Mouse (Mus musculus) midbrain, embryonic 16.5 days (tissue): ENCODE results near the gene Gm21992. TPM values are rescaled to one million over a fixed set of nuclear protein-coding genes. Genes with fewer than 3 reads are reported as not detected.

ENCODE experiments used
- ATAC-seq: fragments of 200-750 bp; cut with Nextera tagmentation; 2 replicates; pipeline ENCODE4 v1.8.0; 2017; ENCODE audit warnings: moderate TSS enrichment
- H3K27ac ChIP-seq: fragments of 300-500 bp; sonication (generic); 2 replicates; pipeline ENCODE4 v1.5.1; 2014; ENCODE audit warnings: mild to moderate bottlenecking, low read length, mixed read lengths
- H3K27me3 ChIP-seq: fragments of 300-500 bp; sonication (generic); 2 replicates; pipeline ENCODE4 v1.6.1; 2014; ENCODE audit warnings: low read depth, low read length, mixed read lengths; ENCODE audit not compliant: control insufficient read depth, insufficient read depth
- H3K36me3 ChIP-seq: fragments of 300-500 bp; sonication (generic); 2 replicates; pipeline ENCODE4 v1.6.1; 2014; ENCODE audit warnings: mild to moderate bottlenecking, low read length, moderate library complexity, mixed read lengths; ENCODE audit not compliant: control insufficient read depth, insufficient read depth
- H3K4me1 ChIP-seq: fragments of 300-500 bp; sonication (generic); 2 replicates; pipeline ENCODE4 v1.6.1; 2014; ENCODE audit warnings: mild to moderate bottlenecking, low read length, mixed read lengths; ENCODE audit not compliant: control insufficient read depth, insufficient read depth
- H3K4me2 ChIP-seq: fragments of 300-500 bp; sonication (generic); 2 replicates; pipeline ENCODE4 v1.6.1; 2014; ENCODE audit warnings: mild to moderate bottlenecking, low read length, mixed read lengths
- H3K4me3 ChIP-seq: fragments of 300-500 bp; sonication (generic); 2 replicates; pipeline ENCODE4 v1.5.1; 2014; ENCODE audit warnings: low read depth, mild to moderate bottlenecking, low read length, moderate library complexity, mixed read lengths
- H3K9ac ChIP-seq: fragments of 300-500 bp; sonication (generic); 2 replicates; pipeline ENCODE4 v1.6.1; 2014; ENCODE audit warnings: low read depth, low read length, mixed read lengths
- H3K9me3 ChIP-seq: fragments of 300-500 bp; sonication (generic); replicated peaks from 2 replicates; pipeline ENCODE4 v1.6.1; 2014; ENCODE audit warnings: mild to moderate bottlenecking, low read length, mixed read lengths; ENCODE audit not compliant: control insufficient read depth, poor library complexity, severe bottlenecking
- WGBS: fragments of 180-500 bp; shearing (Covaris S2); extraction: QIAGEN DNeasy Blood & Tissue Kit; methylation state at CpG from one replicate; pipeline ENCODE4 v1.1.7; 2014; 5-methylcytosine and 5-hydroxymethylcytosine counted together
- polyA plus RNA-seq: library from polyadenylated mRNA; unstranded; fragments of >200 nt; fragmentation: Nextera tagmentation; extraction: Ambion mirVana; gene quantifications from 2 replicates; pipeline ENCODE4 v1.2.1, GENCODE M21; 2015

The Gm21992 gene
- polyA plus RNA-seq, 1 experiment from 2014 or later, result 19.0 TPM

- H3K4me2 ChIP-seq, result no peak overlapping the region
- H3K27ac ChIP-seq, result no peak overlapping the region
- H3K4me1 ChIP-seq, result peaks cover 13% of the 10 kb centered on the region
- no peaks in the 10 kb centered on the region for H3K9me3 ChIP-seq
- H3K27me3 ChIP-seq, result peaks cover 8% of the 10 kb centered on the region; the same call in 1 of the 2 replicates
- 75% methylated on average over 8 of the region's 8 CpGs for WGBS
- H3K4me3 ChIP-seq, result no peak overlapping the region
- no peaks in the 10 kb centered on the region for H3K36me3 ChIP-seq
- ATAC-seq, result no peak
- H3K9ac ChIP-seq, result no peak overlapping the region
Observed at GRCm38 (mm10) chr19:4700656-4701055, 110.8 kb downstream of the Gm21992 start.

DNA sequence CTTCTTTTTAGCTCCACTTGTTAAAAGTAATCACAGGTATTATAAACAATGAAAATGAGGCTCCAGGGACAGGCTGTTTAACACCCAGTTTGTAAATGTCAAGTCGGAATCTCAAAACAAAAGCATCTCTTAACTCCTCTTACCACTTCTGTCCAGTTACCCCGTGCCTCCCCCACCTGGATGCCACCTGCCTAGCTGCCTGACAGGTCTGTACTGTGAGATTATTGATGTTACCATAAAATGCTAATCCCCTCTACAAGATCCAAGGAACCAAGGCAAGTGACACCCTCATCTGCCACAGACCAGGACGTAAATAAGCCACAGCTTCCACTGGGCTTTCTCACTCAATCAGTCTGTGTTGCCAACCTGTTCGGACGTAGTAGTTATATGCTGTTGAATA, 111.6 kb downstream of the Gm21992 start:
- Histone ChIP-seq H3K36me3 (no peaks in the 10 kb centered on the region), H3K27ac (no peak overlapping the region), H3K9ac (no peak overlapping the region), H3K4me2 (no peak overlapping the region), H3K4me1 (peaks cover 13% of the 10 kb centered on the region), H3K4me3 (no peak overlapping the region), H3K27me3 (peaks cover 8% of the 10 kb centered on the region; the same call in 1 of the 2 replicates), H3K9me3 (no peaks in the 10 kb centered on the region)
- no peak for ATAC-seq
- 85% methylated on average over 5 of the region's 5 CpGs for WGBS

- H3K4me3 ChIP-seq, result peak overlapping the region; percentile 73; the same call in 1 of the 2 replicates
- peak overlapping the region; percentile 63 for H3K4me2 ChIP-seq
- WGBS, result 30% methylated on average over 8 of the region's 8 CpGs
- H3K4me1 ChIP-seq, result peaks cover 13% of the 10 kb centered on the region
- peak overlapping the region; percentile 89 for H3K9ac ChIP-seq
- no peak; the same call in 1 of the 2 replicates for ATAC-seq
- peaks cover 12% of the 10 kb centered on the region for H3K27me3 ChIP-seq
- H3K27ac ChIP-seq, result peak overlapping the region; percentile 87; the same call in 1 of the 2 replicates
- H3K36me3 ChIP-seq, result no peaks in the 10 kb centered on the region
- no peaks in the 10 kb centered on the region for H3K9me3 ChIP-seq
Observed at GRCm38 (mm10) chr19:4698856-4699255, 112.6 kb downstream of the Gm21992 start.

GRCm38 (mm10) chr19:4698205-4698677, 113.2 kb downstream of the Gm21992 start, which contains the start of gene Gm960:
Gene Gm960 (minus strand): TSS chr19:4698668.
- H3K9ac ChIP-seq, result peak within 1 kb of the TSS; percentile 89
- H3K27me3 ChIP-seq, result peaks cover 12% of the 10 kb centered on the region
- no peaks in the 10 kb centered on the region for H3K36me3 ChIP-seq
- ATAC-seq, result peak; percentile 90
- peak within 1 kb of the TSS; percentile 87 for H3K27ac ChIP-seq
- WGBS, result under 1% methylated on average over 40 of the region's 40 CpGs
- no peaks in the 10 kb centered on the region for H3K9me3 ChIP-seq
- H3K4me1 ChIP-seq, result peaks cover 13% of the 10 kb centered on the region
- H3K4me2 ChIP-seq, result peak within 1 kb of the TSS; percentile 63
- peak within 1 kb of the TSS; percentile 73 for H3K4me3 ChIP-seq

DNA sequence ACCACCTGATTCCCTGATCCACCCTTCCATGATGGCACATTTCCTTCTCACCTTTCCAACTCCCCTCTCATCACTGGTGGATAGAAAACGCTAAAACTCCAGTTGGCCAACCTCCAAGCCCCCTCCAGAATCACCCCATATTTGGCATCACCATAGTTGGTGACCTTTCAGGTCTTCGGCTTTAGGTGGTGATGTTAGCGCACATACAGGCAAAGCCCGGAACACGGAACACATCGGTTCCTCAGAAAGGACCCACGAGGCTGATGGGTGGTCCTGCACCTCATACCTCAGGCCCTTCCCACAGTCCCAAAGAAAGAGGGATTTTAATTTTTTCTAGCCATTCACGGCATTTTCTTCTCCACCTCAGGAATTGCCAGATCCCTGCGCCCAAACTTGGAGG, 113.7 kb downstream of the Gm21992 start:
- no peaks in the 10 kb centered on the region for H3K36me3 ChIP-seq
- peak; percentile 32; the same call in 1 of the 2 replicates for ATAC-seq
- H3K27me3 ChIP-seq, result peaks cover 12% of the 10 kb centered on the region
- no peaks in the 10 kb centered on the region for H3K9me3 ChIP-seq
- WGBS, result 69% methylated on average over 9 of the region's 9 CpGs
- H3K9ac ChIP-seq, result peak overlapping the region; percentile 89
- H3K27ac ChIP-seq, result peak overlapping the region; percentile 87
- peaks cover 13% of the 10 kb centered on the region for H3K4me1 ChIP-seq
- H3K4me3 ChIP-seq, result peak overlapping the region; percentile 73
- peak overlapping the region; percentile 63 for H3K4me2 ChIP-seq

DNA sequence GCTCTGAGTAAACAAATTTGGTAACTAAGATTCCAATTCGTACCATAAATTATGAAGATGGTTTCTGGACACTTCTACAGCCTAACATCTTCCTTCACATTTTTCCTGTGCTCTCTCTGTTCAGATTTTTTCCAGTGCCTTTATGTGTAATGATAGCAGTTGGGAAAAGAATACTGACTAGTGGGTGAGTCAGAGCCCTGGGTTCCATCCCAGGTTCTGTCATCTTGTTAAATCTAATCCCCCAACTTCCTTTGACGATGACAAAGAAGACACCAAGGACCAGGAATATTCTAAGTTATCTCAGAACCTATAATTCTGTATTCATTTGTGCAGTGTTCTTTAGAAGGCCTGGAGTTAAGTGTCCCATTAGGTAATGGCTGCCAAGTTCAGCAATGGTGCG, 114.3 kb downstream of the Gm21992 start:
- no peak overlapping the region for H3K4me3 ChIP-seq
- H3K9me3 ChIP-seq, result no peaks in the 10 kb centered on the region
- H3K4me2 ChIP-seq, result no peak overlapping the region
- peaks cover 13% of the 10 kb centered on the region for H3K4me1 ChIP-seq
- H3K27ac ChIP-seq, result no peak overlapping the region
- no peaks in the 10 kb centered on the region for H3K36me3 ChIP-seq
- 87% methylated on average over 3 of the region's 3 CpGs for WGBS
- H3K9ac ChIP-seq, result no peak overlapping the region
- peaks cover 12% of the 10 kb centered on the region for H3K27me3 ChIP-seq
- no peak for ATAC-seq

DNA sequence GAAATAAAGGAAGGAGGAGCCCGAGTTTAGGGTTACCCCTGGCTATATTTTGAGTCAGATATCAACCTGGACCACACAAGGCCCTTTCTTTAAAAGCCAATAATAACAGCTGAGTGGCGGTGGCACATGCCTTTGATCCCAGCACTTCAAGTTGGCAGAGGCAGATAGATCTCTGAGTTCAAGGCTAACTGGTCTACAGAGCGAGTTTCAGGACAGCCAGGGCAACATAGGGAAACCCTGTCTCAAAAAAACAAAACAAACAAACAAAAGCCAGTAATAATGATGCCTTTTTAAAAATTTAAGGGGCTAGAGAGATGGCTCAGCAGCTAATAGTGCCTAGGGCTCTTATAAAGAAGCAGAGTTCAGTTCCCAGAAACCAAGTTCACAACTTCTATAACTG, 117.1 kb downstream of the Gm21992 start:
- WGBS, result 72% methylated on average over 3 of the region's 3 CpGs
- no peak for ATAC-seq

More for the DNA sequence above, 117.1 kb downstream of the Gm21992 start:
- H3K4me2 ChIP-seq, result no peak overlapping the region
- H3K36me3 ChIP-seq, result no peaks in the 10 kb centered on the region
- H3K27ac ChIP-seq, result no peak overlapping the region
- no peak overlapping the region for H3K9ac ChIP-seq
- H3K4me3 ChIP-seq, result no peak overlapping the region
- peaks cover 9% of the 10 kb centered on the region for H3K27me3 ChIP-seq
- no peaks in the 10 kb centered on the region for H3K9me3 ChIP-seq
- peaks cover 13% of the 10 kb centered on the region for H3K4me1 ChIP-seq

Other genes starting within 250 kb of the Gm21992 start
- 10.4 and 11.3 TPM in 2 replicates for gene Lrfn4, start 195.9 kb downstream of the Gm21992 start, polyA plus RNA-seq
- gene Rce1, start 186.0 kb downstream of the Gm21992 start, polyA plus RNA-seq, result 51.4 and 52.4 TPM in 2 replicates
- 5.4 and 6.6 TPM in 2 replicates for gene Gm960, start 112.9 kb downstream of the Gm21992 start, polyA plus RNA-seq
- 32.2 and 32.4 TPM in 2 replicates for gene Sptbn2, start 100.4 kb downstream of the Gm21992 start, polyA plus RNA-seq
- gene Rbm4b, start 55.1 kb downstream of the Gm21992 start, polyA plus RNA-seq, result 149 and 164 TPM in 2 replicates
- gene Rbm4, start 17.7 kb downstream of the Gm21992 start, polyA plus RNA-seq, result 78.8 and 87.2 TPM in 2 replicates
- 60.3 and 67.8 TPM in 2 replicates for gene Rbm14, start within 50 bp of the Gm21992 start, polyA plus RNA-seq
- 33.3 and 42.5 TPM in 2 replicates for gene Ccs, start 27.7 kb upstream of the Gm21992 start, polyA plus RNA-seq
- 0.77 and 0.99 TPM in 2 replicates for gene Ccdc87, start 27.8 kb upstream of the Gm21992 start, polyA plus RNA-seq
- gene Ctsf, start 43.5 kb upstream of the Gm21992 start, polyA plus RNA-seq, result 85.8 and 87.4 TPM in 2 replicates
- 1.9 and 2.4 TPM in 2 replicates for gene Actn3, start 66.3 kb upstream of the Gm21992 start, polyA plus RNA-seq
- gene Zdhhc24, start 67.1 kb upstream of the Gm21992 start, polyA plus RNA-seq, result 22.7 and 26.1 TPM in 2 replicates
- gene Bbs1, start 95.0 kb upstream of the Gm21992 start, polyA plus RNA-seq, result 9.6 and 9.7 TPM in 2 replicates
- 108 and 109 TPM in 2 replicates for gene Dpp3, start 116.7 kb upstream of the Gm21992 start, polyA plus RNA-seq
- gene Peli3, start 131.5 kb upstream of the Gm21992 start, polyA plus RNA-seq, result 11.3 and 17.0 TPM in 2 replicates
- 101 and 107 TPM in 2 replicates for gene Mrpl11, start 150.5 kb upstream of the Gm21992 start, polyA plus RNA-seq
- gene Npas4, start 178.7 kb upstream of the Gm21992 start, polyA plus RNA-seq, result 0.58 and 0.82 TPM in 2 replicates
- gene Slc29a2, start 212.2 kb upstream of the Gm21992 start, polyA plus RNA-seq, result 12.1 and 16.0 TPM in 2 replicates
- 82.9 and 102 TPM in 2 replicates for gene B4gat1, start 227.2 kb upstream of the Gm21992 start, polyA plus RNA-seq
- 2.9 and 4.2 TPM in 2 replicates for gene AC124502.3, start 227.3 kb upstream of the Gm21992 start, polyA plus RNA-seq
- 26.8 and 36.2 TPM in 2 replicates for gene Brms1, start 229.7 kb upstream of the Gm21992 start, polyA plus RNA-seq
- 1.5 and 1.8 TPM in 2 replicates for gene Rin1, start 238.9 kb upstream of the Gm21992 start, polyA plus RNA-seq